Mouse (Mus musculus): ENCODE measurements around the gene Capn9. TPM values are rescaled to one million over a fixed set of nuclear protein-coding genes. Genes with fewer than 3 reads are reported as not detected.

Capn9 gene
- polyA plus RNA-seq (2017; shearing (Covaris generic)) = not detected

DNA sequence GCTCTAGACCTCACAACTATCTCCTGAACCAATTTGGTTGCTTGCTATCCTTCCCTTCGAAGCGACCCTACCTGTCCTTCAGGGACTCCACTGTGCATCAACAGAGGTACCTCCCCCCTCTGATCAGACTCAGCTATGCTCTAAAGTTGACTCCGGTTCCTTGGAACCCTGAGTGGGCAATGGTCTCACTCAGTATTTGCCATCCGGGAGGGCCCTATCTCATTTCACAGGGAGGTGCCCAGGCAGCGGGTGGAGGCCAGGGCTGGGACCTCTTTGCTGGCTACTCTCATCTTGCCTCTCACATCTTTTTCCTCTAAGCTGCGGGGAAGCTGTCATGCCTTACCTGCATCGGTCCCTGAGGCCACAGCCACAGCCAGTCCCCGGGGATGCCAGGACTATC lies at the start of gene Capn9:
TSS of gene Capn9 (plus strand) at position 301 of the 400 bp plus-strand sequence.
- ATAC-seq = no peak

DNA sequence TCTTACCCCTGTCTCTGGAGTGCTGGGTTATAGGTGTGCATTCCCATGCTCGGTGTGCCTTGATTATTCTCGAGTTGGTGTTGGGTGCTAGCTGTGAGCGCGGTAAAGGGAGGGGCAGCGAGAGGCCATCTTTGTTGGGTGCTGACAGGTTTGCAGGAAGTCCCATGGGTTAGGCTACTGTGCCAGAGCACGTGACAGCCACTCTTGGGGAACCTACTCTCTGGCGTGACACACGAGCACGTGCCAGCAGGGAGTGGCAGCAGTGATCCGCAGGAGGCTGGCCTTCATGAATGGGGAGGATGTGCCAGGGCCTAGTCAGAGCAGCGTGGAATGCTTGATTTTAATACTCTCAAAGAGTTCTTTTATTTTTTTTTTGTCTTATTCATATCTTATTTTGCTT lies 49.6 kb upstream of the Capn9 start:
- no peak for ATAC-seq

DNA sequence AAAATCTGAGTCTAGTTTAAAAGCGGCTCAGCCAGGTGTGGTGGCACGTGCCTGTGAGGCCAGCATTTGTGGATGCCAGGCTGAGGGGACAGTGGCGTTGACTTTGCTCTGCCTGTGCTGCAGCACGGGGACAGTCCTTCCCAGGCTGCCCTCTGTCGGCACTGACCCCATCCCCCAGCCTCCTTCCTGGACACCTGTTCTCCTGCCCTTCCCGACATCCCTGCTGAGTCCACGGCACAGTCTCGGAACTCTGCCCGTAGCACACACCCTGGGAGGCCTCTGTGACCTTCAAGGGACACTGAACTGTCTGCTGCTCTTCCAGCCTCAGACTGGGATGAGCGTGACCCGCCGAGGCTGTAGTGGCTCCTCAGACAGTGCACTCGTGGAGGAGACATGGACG lies 45.8 kb upstream of the Capn9 start:
- ATAC-seq = no peak

DNA sequence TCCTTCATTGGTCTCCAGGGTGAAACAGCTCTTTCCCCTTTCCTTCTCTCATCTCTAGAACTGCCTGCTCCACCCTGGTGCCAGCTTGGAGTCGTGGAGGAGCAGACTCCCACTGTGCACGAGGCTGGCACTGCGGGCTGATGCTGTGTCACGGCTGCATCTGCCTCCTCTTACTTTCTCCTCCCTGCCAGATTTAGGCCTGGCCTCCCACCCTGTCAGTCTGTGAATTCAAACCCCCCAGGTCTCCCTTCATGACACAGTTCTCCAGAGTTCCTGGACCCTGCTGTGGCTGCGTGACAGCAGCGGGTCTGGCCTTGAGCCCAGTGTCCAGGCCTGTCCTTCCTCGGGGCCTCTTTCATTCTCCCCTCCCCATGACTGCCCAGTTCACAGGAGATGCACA lies 45.4 kb upstream of the Capn9 start:
- no peak for ATAC-seq

DNA sequence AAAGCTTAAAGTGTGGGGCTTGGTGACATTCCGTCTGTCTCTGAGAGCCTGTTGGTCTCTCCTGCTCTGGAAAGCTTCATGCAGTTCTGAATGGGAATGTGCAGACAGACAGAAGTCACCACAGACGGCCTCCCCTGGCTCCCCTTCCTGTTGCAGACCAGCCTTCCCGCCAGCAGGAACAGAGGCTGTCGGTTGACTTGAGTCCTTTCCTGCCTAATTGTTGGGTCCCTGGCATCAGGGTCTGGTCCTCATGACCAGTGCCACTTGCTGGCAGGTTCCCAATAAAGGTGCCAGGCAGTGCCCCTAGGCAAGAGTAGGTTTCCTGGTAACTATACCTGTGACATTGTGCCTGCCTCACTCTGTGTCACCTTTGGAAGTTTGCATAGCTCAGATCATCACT lies 44.9 kb upstream of the Capn9 start:
- no peak for ATAC-seq

DNA sequence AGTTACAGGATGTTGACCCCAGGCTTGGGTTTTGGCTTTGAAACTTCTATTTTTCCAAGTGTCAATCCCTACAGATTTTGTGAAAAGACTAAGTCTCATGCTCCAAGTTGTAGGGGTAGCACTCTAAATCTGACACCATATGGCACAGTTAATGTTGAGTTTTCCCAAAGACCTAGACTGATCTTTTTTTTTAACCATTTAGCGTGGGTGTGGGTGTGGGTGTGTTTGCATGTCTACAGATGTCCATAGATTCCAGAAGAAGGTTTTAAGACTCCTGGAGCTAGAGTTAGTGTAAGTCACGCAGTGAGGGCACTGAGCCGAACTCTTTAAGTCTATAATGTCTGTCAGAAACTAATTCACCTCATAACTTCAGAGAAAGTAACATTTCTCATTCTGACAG lies 43.3 kb upstream of the Capn9 start:
- no peak for ATAC-seq

DNA sequence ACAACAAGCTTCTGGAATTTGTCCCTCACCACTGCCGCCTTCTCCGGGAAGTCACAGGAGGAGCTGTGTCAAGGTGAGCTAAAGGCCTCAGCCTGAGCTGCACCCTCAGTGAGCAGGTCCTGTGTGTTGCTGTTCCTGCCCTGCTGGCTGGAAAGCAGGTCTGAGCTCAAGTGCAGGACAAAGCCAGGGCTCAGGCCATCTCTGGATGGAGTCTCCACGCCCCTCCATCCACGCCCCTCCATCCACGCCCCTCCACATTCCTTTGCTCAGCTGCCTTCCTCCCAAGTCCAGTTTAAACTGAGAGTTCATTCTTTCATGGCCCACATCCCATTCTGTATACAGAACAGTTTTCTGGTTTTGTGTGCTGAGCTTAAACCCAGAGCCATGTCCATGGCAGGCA lies 40.5 kb upstream of the Capn9 start:
- ATAC-seq = no peak

DNA sequence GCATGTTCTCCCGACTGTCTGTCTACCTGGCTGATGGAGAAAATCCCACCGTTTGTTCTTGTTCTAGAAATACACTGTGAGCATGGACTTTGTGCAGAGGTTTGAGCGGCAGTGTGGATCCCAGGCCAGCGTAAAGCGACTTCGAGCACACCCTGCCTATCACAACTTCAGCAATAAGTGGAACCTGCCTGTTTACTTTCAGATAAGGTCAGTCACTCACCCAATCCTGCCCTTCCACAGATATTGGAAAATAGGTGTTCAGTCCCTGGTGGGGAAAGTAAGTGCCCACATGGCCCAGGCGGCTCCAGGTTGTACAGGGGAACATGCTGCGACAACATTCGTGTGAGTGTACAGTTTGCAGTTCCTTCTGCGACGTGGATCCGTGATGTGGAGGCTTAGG lies 35.0 kb upstream of the Capn9 start:
- no peak for ATAC-seq

DNA sequence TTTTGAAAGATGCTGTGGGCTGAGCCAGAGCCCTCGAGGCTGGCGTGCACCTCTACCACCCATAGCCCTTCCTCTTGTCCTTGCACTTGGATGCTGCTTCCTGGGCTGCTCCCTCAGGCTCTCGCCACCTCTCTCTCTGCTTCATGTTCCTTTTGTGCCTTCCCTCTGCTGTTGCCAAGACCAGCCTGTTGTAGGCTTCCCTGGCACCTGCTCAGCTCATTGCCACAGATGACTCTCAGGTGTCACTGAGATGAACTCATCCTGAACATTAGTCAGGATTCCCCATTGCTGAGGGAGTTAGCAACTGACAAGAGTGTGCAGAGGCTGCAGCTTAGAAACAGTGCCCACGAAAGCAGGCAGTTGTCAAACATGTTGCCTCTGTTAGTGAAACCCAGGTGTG lies 33.9 kb upstream of the Capn9 start:
- no peak for ATAC-seq

DNA sequence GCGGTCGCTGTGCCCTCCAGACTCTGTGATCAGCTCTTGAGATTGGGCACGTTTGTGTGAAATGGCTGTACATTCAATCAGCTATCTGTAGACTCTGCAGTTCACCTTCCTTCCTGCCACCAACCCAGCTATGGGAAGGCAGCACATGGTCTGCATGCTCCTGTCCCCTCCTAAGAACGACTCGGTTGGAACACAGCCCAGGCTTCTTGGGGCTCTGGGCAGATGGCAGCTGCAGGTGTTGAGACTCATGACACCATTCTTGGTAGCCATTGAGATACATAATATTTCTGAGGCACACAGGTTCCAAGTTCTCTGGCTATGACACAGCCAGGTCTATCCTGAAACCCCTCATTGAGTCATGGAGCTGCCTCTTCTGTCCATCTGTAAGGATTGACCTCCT lies 32.6 kb upstream of the Capn9 start:
- ATAC-seq = no peak

DNA sequence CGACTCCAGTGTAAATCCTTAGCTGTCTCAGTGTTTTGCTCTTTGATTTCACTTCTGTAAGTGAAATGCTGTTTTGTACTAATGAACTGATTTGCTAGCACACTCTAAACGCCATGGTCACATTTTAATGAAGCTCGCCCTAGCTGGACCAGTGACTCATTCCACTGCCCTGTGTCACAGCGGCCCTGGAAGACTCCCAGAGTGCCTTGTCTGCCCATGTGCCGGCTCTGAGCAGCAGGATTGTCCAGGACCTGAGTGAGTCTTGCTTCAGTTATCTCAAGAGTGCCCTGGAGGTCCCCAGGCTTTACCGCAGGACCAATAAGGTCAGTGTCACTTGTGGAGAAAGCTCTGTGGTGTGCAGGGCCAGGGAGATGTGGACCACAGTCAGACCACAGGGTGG lies 29.5 kb upstream of the Capn9 start:
- no peak for ATAC-seq

DNA sequence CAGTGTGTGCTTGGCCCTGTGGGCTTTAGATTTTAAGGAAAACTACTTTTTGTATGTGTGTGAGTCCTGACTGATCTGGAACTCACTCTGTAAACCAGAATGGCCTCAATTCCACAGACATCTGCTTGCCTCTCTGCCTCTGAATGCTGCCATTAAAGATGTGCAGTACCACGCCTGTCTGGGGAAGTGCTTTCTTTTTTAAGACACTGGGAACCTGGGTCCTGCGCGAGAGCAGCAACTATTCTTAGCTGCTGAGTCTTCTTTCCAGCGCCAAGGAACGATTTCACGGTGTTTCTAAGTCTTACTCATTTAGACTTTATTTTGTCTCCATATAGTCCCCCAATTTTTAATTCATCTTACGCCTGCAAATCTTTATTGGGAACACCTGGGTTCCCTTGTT lies 29.1 kb upstream of the Capn9 start:
- no peak for ATAC-seq

DNA sequence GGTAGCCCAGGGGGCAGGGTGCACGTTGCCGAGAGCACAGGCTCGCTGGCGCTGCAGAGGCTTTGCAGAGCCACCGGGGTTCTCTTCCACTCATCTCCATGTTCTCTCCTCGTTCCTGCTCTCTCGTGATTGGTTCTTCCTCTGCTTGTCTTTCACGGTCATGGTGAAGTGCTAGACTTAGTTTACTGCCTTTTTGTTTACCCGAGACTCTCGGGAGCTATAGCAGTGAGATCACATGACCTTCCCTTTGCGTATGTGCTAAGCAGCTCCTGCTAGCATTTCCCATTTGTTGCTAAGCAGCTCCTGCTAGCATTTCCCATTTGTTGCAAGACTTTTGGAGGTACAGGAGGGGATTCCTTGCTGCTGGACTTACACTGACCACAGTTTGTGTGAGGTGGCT lies 28.6 kb upstream of the Capn9 start:
- ATAC-seq = no peak

DNA sequence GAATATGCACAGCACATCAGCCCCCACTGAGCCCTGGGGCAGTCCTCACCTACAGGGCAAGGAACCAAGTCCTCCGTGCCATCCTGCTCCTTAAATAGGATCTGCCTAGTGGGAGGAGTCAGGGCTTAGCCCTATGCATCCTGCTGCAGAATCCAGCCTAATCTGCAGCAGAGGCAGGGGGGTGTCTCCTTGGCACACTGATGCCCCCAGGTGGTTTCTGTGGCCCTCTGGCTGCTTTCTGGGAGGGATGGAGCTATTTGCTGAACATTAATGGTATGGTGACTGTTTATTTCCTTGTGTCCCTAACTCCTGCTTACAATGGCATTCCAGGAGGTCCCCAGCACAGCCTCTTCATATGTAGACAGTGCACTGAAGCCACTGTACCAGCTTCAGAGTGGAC lies 27.7 kb upstream of the Capn9 start:
- no peak for ATAC-seq

DNA sequence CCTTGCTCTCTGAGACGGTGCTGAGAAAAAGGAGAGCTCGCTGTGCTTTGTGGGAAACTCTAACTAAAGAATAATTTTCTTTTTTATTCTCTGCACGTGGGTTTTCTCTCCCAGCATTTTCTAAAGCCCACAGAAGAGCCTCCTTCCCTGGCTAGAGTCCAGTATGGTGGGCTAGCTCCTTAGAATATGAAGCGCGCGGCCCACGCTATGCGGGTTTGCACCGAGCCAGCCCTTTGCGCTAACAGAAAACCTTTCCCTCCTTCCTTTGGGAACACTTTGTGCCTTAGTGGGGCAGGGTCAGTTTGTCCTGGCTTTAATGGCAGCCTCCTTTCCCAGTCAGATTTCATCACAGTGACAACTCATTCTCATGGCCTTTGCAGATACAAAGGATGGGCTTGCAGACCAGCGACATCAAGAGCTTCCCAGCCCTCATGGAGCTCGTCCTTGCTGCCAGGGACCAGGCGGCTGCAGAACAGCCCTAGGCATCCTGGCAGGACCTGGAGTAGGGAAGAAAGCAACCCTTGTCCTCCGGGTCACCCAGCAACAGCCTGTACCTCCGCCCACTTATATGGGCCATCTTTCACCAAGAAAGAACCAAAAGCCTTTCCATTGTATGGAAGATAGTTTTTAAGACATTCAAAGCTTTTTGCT lies 24.8 kb upstream of the Capn9 start:
- ATAC-seq = no peak

DNA sequence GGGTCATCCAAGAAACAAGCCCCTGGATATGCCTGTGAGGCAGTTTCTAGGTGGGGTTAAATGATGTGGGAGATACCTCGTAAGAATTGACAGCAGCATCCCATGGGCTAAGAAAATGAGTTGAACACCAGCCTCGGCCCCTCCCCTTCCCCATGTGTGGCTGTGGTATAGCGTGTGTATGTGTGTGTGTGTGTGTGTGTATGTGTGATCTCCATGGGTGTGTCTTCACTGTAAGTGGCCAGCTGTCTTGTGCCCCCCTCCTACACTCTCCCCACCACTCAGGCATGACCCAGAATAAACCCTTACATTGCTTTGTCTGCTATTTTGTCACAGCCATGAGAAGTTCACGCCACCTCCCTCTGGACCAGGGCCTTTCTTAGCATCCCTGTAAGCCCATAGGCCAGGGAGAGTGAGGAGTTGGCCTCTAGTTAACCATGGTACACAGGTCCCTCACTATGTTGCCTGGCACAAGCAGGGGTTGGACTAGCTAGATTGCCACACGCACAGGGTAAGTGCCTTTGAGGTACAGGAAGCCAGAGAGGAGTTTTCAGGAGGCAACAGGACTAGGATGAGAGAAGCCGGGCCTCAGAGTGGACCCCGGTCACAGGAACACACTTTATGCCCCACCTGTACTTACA lies 20.7 kb upstream of the Capn9 start:
- no peak for ATAC-seq

DNA sequence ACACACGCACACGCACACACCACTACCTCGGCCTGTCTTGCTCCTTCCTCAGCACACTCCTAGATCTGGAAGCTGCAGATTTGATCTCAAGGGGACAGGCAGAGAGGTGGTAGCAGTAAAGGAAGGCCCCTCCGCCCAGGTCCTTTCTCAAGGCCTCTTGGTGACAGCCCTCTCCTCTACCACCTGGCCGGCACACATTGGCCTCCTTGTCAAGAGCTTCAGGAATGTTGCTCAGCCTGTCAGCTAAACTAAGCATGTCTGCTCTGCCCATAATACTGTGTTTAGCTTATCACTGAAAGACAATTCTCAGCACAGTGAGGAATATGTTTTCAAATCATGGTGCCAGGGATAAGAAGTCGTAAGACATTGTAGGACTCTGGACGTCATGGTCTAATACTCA lies 19.7 kb upstream of the Capn9 start:
- no peak for ATAC-seq

DNA sequence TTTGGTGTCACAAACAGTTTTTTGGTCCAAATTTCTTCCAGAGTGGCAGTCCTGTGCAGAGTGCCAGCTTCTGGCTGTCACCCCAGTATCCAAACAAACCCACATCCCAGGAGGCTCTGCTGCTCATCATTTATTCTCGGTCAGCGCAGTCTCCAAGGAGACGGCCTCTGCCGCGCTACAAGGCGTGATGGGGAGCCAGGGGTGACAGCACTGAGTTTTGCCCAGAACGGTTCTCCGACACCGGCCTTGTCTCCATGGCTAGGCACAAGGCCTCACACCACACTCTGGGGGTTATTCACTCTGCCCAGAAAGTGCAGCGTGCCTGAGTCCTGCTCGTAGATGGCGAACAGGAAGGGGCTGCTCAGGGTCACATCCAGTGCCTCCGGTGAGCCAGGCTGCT lies 19.3 kb upstream of the Capn9 start:
- no peak for ATAC-seq

DNA sequence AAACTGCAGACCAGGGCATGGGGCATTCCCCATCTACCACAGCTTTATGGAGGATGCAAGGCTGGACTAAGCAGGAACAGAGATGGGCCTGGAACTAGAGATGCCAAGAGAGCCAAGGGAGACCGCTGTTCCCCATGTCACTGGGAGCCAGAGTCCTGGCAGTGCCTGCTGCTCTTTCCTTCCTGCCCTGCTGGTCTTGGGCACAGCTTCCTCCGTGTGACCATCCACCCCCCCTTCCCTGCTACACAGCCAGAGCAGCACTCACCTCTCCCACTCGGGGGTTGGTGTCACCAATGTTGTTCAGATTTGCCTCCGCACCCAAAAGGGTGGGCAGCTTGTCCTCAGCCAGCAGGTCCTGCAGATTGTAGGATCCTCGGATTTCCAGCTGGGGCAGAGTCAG lies 18.4 kb upstream of the Capn9 start:
- ATAC-seq = no peak

DNA sequence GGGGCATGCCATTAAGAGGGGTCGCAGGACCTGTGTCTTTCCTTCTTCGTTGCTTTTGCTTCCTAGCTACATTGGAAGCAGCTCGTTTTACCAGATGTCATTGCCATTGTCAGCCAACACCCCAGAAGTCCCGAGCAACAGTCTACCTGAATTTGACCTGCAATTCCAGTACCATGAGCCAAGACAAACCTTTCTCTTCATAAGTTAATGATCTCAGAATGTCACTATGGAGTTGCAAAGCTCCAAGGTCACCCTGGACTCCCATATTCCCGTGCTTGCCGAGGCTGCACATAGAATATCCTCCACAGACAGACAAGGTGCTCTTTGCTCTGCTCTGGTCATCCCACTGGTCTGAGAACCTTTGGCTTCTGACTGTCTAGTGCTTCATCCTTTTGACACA lies 8.8 kb upstream of the Capn9 start:
- ATAC-seq = no peak

DNA sequence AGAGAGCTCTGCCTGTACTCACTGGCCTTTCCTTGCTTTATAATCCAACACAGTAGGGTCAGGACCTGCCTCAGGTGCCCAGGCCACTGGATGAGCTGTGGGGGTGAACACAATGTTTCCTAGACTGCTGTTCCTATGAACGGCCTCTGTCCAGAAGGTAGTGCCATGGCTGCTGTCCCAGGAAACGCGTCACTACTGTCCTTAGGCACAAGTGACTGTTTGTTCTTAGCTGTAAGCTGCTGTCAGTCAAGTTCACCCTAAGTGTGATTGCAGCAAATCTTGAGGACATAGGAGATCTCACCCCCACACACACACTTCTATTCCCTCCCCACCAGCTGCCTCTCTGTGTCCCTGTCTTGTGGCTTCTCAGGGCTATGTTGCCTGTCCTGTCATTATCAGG lies 8.3 kb upstream of the Capn9 start:
- ATAC-seq = no peak

DNA sequence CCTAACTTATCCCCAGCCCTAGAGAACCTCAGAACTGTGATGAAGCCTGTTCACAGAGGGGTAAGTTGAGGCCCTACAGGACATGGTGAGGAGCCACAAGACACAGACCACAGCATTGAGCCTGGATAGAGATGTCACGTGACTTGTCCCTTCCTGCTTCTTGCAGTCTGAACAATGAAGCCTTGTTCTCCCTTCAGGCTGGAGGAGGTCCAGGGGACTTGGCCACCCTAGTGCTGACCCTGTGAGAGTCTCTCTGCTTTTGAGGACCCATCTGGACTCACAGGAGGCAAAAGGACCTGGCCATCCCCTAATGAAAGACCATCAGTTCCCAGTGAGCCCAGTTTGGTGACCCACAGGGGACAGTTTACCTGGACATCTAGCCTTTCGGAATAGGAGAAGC lies 6.8 kb upstream of the Capn9 start:
- ATAC-seq = no peak

DNA sequence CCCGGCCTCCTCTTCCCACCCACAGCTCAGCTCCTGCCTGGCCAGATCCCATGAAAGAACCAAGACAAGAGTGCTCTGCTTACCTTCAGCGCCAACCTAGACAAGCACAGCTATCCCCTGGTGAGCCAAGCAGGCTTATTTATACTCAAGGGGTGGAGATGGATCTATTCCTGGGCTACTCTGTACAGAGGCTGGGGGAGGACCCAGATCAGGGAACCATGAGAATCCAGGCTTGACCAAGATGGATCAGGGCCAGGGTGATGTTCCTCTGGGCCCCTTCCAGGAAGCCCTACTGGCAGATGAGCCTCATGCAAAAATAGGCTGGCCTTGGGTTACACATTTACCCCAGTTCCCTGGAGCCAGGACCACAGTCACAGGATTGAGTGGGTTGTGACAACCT lies 6.3 kb upstream of the Capn9 start, which contains the start of gene Agt:
TSS of gene Agt (minus strand) at position 114 of the 400 bp plus-strand sequence.
- no peak for ATAC-seq

DNA sequence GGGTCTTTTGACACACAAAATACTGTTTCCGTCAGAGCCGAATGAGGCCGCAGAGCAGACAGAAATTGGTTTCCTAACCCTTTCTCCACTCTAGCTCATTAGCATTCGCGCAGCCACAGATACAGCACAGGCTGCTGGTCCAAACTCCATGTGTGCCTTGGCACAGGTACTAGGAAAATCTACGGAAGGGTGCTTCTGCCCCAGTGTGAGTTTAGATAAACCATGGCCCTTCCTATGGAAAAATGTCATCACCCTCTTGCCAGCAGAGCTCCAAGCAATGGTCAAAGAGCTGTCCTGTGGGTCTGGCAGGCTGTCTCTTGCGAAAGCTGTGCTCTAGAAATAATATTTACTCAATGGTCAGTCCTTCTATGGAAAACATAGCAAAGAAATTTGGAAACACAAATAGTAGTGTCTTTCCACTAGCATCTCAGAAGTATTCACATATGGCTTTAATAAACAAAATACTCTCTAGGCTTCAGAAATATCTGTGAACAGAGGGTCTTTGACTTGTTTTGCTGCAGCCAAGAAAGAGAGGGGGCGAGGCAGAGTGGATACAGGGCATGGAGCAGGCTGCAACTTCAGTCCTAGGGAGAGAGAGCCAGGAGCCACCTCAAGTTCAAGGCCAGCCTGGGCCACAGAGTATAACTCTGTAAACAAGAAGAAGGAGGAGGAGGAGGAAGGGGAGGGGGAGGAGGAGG lies 4.0 kb upstream of the Capn9 start:
- no peak for ATAC-seq

DNA sequence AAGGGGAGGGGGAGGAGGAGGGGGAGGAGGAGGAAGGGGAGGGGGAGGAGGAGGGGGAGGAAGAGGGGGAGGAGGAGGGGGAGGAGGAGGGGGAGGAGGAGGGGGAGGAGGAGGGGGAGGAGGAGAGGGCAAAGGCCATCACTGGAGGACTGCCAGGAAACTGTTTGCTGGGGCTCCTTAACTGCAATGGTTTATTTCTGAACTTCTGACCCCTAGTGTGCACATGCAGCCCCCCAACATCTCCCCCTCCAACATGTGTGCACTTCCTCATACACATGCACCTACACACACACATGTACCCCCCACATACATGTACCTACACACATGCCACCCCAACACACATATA lies 3.5 kb upstream of the Capn9 start:
- no peak for ATAC-seq

Measured in activated CD4-positive, CD25-positive, alpha-beta regulatory T cell, adult 4 months (primary cell).